Mouse (Mus musculus): Measurements from ENCODE around the gene Plppr5.

DNA sequence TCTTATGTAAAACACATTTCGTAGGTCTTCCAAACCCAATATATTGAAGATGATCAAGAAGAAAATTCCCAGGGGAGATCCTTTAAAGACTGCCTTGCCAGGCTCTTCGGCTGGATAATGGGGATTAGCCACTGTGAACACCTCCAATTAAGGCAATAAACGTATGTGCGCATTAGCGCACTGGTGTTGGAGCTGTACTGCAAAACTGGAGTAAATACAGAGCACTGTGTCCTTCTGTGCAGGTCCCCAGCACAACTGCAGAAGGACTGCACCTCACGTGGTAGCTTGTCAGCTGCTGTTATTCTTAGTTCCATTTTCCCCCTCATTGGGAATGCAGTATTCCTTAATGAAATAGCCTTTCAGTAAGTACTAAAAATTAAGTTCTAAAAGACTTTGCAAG, 110.0 kb downstream of the Plppr5 start:
- no peak for TF ChIP-seq GATA1 (IDR thresholded peaks at IDR 0.05; ENCODE audit: low read length)
- no peak for TF ChIP-seq TAL1 (IDR thresholded peaks at IDR 0.05; ENCODE audit: low read length)
